ENCODE assay signal across 8 mouse cellular contexts in the genomic region with DNA sequence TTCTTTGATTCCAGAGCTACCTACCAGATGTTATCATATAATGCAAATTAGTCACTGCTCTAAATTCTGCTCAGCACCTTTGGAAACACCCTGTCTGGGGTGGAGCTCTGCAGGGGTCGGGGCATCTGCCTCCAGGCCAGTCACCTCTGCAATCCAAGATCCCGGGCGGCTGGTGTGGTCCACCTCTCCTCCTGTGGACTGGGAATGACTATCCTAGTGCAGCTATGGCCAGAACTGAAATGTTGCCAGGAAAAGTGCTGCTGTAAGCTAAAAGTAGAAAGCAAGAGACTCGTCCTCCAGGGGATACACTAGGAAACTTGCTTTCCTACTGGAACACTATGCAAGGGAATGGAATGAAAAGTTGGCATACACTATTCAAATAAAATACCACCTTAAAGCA. TPM values are rescaled to one million over a fixed set of nuclear protein-coding genes. Genes with fewer than 3 reads are reported as not detected.
DNase-seq lines count a peak whose midpoint lies in the region; ATAC-seq and TF ChIP-seq lines count a peak whose summit lies in the region.

No protein-coding gene starts in this region.

- peak overlapping the region; percentile 19 for H3K4me2 ChIP-seq in heart, embryonic 16.5 days (ENCODE audit: low read depth, low read length)
- H3K4me2 ChIP-seq in liver, embryonic 11.5 days, result peak overlapping the region; percentile 56

- H3K27ac ChIP-seq in layer of hippocampus, adult 2 months, result peak overlapping the region; percentile 56
- H3K27ac ChIP-seq in bone marrow, adult 2 months (ENCODE audit: control insufficient read depth, insufficient read depth, low read depth, low read length, poor library complexity), result peak overlapping the region; percentile 79
- H3K27ac ChIP-seq in heart, embryonic 16.5 days (ENCODE audit: low read length), result peak overlapping the region; percentile 92
- peak overlapping the region; percentile 96 for H3K27ac ChIP-seq in liver, embryonic 11.5 days (ENCODE audit: low read depth, low read length)

- WGBS in bone marrow, adult 2 months, result 70% methylated on average over 4 of the region's 4 CpGs
- 20% methylated on average over 4 of the region's 4 CpGs for WGBS in heart, embryonic 16.5 days
- WGBS in liver, embryonic 11.5 days, result 38% methylated on average over 4 of the region's 4 CpGs

- ATAC-seq in heart, embryonic 16.5 days (replicated peaks; ENCODE audit: extremely low read depth, insufficient read depth, low FRiP score), result peak; percentile 16; the same call in 1 of the 2 replicates
- no peak for ATAC-seq in liver, embryonic 11.5 days (replicated peaks; ENCODE audit: low FRiP score)
- no peak for ATAC-seq in megakaryocyte, adult 5-6 weeks (ENCODE audit: poor library complexity, severe bottlenecking)

- no peaks in the 10 kb centered on the region for H3K36me3 ChIP-seq in heart, embryonic 16.5 days (ENCODE audit: control insufficient read depth, insufficient read depth)
- H3K36me3 ChIP-seq in liver, embryonic 11.5 days (ENCODE audit: control insufficient read depth, insufficient read depth, low read length), result no peaks in the 10 kb centered on the region

- H3K9me3 ChIP-seq in heart, embryonic 16.5 days (replicated peaks; ENCODE audit: control insufficient read depth, low read length), result no peaks in the 10 kb centered on the region
- H3K9me3 ChIP-seq in liver, embryonic 11.5 days (ENCODE audit: control insufficient read depth, low read length), result no peaks in the 10 kb centered on the region

- no peak overlapping the region for H3K4me3 ChIP-seq in layer of hippocampus, adult 2 months
- H3K4me3 ChIP-seq in bone marrow, adult 2 months (replicated peaks; ENCODE audit: control insufficient read depth, low read depth, low read length), result no peak overlapping the region
- H3K4me3 ChIP-seq in heart, embryonic 16.5 days (ENCODE audit: low read length), result no peak overlapping the region
- H3K4me3 ChIP-seq in liver, embryonic 11.5 days (ENCODE audit: low read depth, low read length), result no peak overlapping the region

- TF ChIP-seq POLR2A in bone marrow, adult 2 months (IDR thresholded peaks at IDR 0.05; ENCODE audit: borderline replicate concordance, control insufficient read depth, low read depth, low read length), result no peak

- H3K27me3 ChIP-seq in heart, embryonic 16.5 days (ENCODE audit: control insufficient read depth, insufficient read depth, low read length), result no peaks in the 10 kb centered on the region
- no peaks in the 10 kb centered on the region for H3K27me3 ChIP-seq in liver, embryonic 11.5 days (replicated peaks; ENCODE audit: control insufficient read depth, insufficient read depth, low read length)

- peak overlapping the region; percentile 41; the same call in 1 of the 2 replicates for H3K9ac ChIP-seq in heart, embryonic 16.5 days (ENCODE audit: low read length)
- peak overlapping the region; percentile 31 for H3K9ac ChIP-seq in liver, embryonic 11.5 days (ENCODE audit: low read depth, low read length)

- H3K4me1 ChIP-seq in bone marrow, adult 2 months (ENCODE audit: control insufficient read depth, insufficient read depth, low read length), result peaks cover 19% of the 10 kb centered on the region
- H3K4me1 ChIP-seq in heart, embryonic 16.5 days (ENCODE audit: control insufficient read depth, insufficient read depth, low read length), result peaks cover 61% of the 10 kb centered on the region
- H3K4me1 ChIP-seq in liver, embryonic 11.5 days (replicated peaks; ENCODE audit: control insufficient read depth, insufficient read depth, low read length), result peaks cover 95% of the 10 kb centered on the region

- TF ChIP-seq CTCF in layer of hippocampus, adult 2 months (conservative IDR thresholded peaks at IDR 0.05), result no peak
- TF ChIP-seq CTCF in bone marrow, adult 2 months (IDR thresholded peaks at IDR 0.05; ENCODE audit: control insufficient read depth, insufficient read depth, low read length), result no peak

- no peak for DNase-seq in layer of hippocampus, adult 2 months (ENCODE audit: low spot score in 2 of 2)
- no peak for DNase-seq in layer of hippocampus, postnatal 25 days (ENCODE audit: extremely low spot score in 1 of 2, low spot score in 1 of 2)
- DNase-seq in liver, embryonic 11.5 days (ENCODE audit: low spot score), result peak; percentile 38
- no peak for DNase-seq in ovary, adult 18-20 months (ENCODE audit: low spot score)
- DNase-seq in layer of hippocampus, adult 18-20 months (ENCODE audit: low spot score in 2 of 2), result no peak

RNA-seq across cellular contexts. Expression of gene Tmem131, which starts 22.7 kb away (rescaled TPM):
- 10 to 100 TPM; 58.1 to 62.1 TPM for total RNA-seq in layer of hippocampus, adult 2 months (2021)
- 10 to 100 TPM; 48.4 to 61.9 TPM for total RNA-seq in layer of hippocampus, postnatal 25 days (2021)
- polyA plus RNA-seq in bone marrow, adult 2 months (2011; ENCODE audit: insufficient read depth, insufficient read length, low replicate concordance, missing spikeins), result 14.3 and 46.6 TPM in 2 replicates
- polyA plus RNA-seq in heart, embryonic 16.5 days (2015; fragmentation: Nextera tagmentation; extraction: Ambion mirVana), result 8.9 and 9.0 TPM in 2 replicates
- 19.1 and 19.8 TPM in 2 replicates for polyA plus RNA-seq in liver, embryonic 11.5 days (2014; fragmentation: Nextera tagmentation; extraction: Ambion mirVana)
- total RNA-seq in layer of hippocampus, adult 18-20 months (2021), result 10 to 100 TPM; 51.2 to 55.0 TPM
- 65.6 and 68.7 TPM in 2 replicates for total RNA-seq in megakaryocyte, adult 5-6 weeks (2015)
- 20.3 and 32.8 TPM in 2 replicates for total RNA-seq in megakaryocyte, adult 5-6 weeks (2017)
